ENCODE assay signal across 8 mouse cellular contexts in the genomic region with DNA sequence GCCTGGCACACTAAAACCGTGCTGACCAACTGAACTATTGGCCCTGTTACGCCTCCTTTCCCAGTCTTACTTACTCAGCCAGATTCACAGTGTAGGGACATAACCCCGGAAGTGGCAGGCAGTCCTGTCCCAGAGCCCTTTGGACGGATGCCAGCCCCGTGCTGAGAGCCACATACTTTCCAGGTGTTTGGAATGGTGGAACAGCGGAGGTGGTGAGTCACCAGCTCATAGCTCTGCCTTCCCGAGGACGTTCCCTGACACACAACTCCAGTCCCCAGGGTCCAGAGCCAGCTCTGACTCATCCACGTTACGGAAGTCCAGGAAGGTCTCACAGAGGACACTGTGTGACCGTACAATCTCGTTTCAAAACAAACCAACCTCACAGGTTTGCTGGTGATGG.
DNase-seq lines count a peak whose midpoint lies in the region; ATAC-seq lines count a peak whose summit lies in the region.

No protein-coding gene starts in this region.

- peaks cover 12% of the 10 kb centered on the region; the same call in 1 of the 2 replicates for H3K27me3 ChIP-seq in forebrain, embryonic 10.5 days (ENCODE audit: poor library complexity, severe bottlenecking)
- no peaks in the 10 kb centered on the region for H3K27me3 ChIP-seq in forebrain, embryonic 13.5 days
- no peaks in the 10 kb centered on the region for H3K27me3 ChIP-seq in heart, embryonic 15.5 days
- 0 out of 2 replicates have a peak, but pooled peaks cover 1% of the 10 kb centered on the region for H3K27me3 ChIP-seq in limb, embryonic 10.5 days (ENCODE audit: low read depth, poor library complexity, severe bottlenecking)
- H3K27me3 ChIP-seq in midbrain, embryonic 10.5 days (ENCODE audit: low read depth, poor library complexity, severe bottlenecking) = peaks cover 16% of the 10 kb centered on the region; the same call in 1 of the 2 replicates

- H3K4me1 ChIP-seq in forebrain, embryonic 10.5 days = peaks cover 43% of the 10 kb centered on the region
- H3K4me1 ChIP-seq in forebrain, embryonic 13.5 days = peaks cover 24% of the 10 kb centered on the region; the same call in 1 of the 2 replicates
- H3K4me1 ChIP-seq in heart, embryonic 15.5 days (replicated peaks) = peaks cover 40% of the 10 kb centered on the region
- peaks cover 20% of the 10 kb centered on the region for H3K4me1 ChIP-seq in limb, embryonic 10.5 days
- peaks cover 38% of the 10 kb centered on the region for H3K4me1 ChIP-seq in midbrain, embryonic 10.5 days

- WGBS in forebrain, embryonic 10.5 days = 86% methylated on average over 12 of the region's 12 CpGs
- 84% methylated on average over 12 of the region's 12 CpGs for WGBS in forebrain, embryonic 13.5 days
- 25% methylated on average over 12 of the region's 12 CpGs for WGBS in heart, embryonic 15.5 days
- WGBS in limb, embryonic 10.5 days = 85% methylated on average over 12 of the region's 12 CpGs
- 86% methylated on average over 12 of the region's 12 CpGs for WGBS in midbrain, embryonic 10.5 days

- H3K9ac ChIP-seq in forebrain, embryonic 13.5 days = no peak overlapping the region
- no peak overlapping the region for H3K9ac ChIP-seq in heart, embryonic 15.5 days

- H3K4me3 ChIP-seq in forebrain, embryonic 10.5 days = no peak overlapping the region
- H3K4me3 ChIP-seq in forebrain, embryonic 13.5 days = no peak overlapping the region
- no peak overlapping the region for H3K4me3 ChIP-seq in heart, embryonic 15.5 days
- H3K4me3 ChIP-seq in limb, embryonic 10.5 days = no peak overlapping the region
- H3K4me3 ChIP-seq in midbrain, embryonic 10.5 days = no peak overlapping the region

- H3K27ac ChIP-seq in forebrain, embryonic 10.5 days = 0 out of 2 replicates have a peak overlapping the region, but pooled peaks have one; percentile 3
- no peak overlapping the region for H3K27ac ChIP-seq in forebrain, embryonic 13.5 days
- peak overlapping the region; percentile 74 for H3K27ac ChIP-seq in heart, embryonic 15.5 days
- peak overlapping the region; percentile 19; the same call in 1 of the 2 replicates for H3K27ac ChIP-seq in limb, embryonic 10.5 days
- no peak overlapping the region for H3K27ac ChIP-seq in midbrain, embryonic 10.5 days (replicated peaks)

- no peak overlapping the region for H3K4me2 ChIP-seq in forebrain, embryonic 13.5 days
- peak overlapping the region; percentile 12 for H3K4me2 ChIP-seq in heart, embryonic 15.5 days

- no peaks in the 10 kb centered on the region for H3K36me3 ChIP-seq in forebrain, embryonic 10.5 days (replicated peaks)
- no peaks in the 10 kb centered on the region for H3K36me3 ChIP-seq in forebrain, embryonic 13.5 days (ENCODE audit: poor library complexity, severe bottlenecking)
- no peaks in the 10 kb centered on the region for H3K36me3 ChIP-seq in heart, embryonic 15.5 days
- H3K36me3 ChIP-seq in limb, embryonic 10.5 days = no peaks in the 10 kb centered on the region
- no peaks in the 10 kb centered on the region for H3K36me3 ChIP-seq in midbrain, embryonic 10.5 days

- H3K9me3 ChIP-seq in forebrain, embryonic 10.5 days = no peaks in the 10 kb centered on the region
- no peaks in the 10 kb centered on the region for H3K9me3 ChIP-seq in forebrain, embryonic 13.5 days (replicated peaks)
- H3K9me3 ChIP-seq in heart, embryonic 15.5 days (replicated peaks) = no peaks in the 10 kb centered on the region
- H3K9me3 ChIP-seq in limb, embryonic 10.5 days (replicated peaks) = no peaks in the 10 kb centered on the region
- H3K9me3 ChIP-seq in midbrain, embryonic 10.5 days (replicated peaks) = no peaks in the 10 kb centered on the region

- no peak for DNase-seq in forebrain, embryonic 10.5 days (ENCODE audit: extremely low spot score, low spot score)
- DNase-seq in limb, embryonic 10.5 days (ENCODE audit: low spot score) = no peak
- peak; percentile 66 for DNase-seq in urinary bladder, adult 2 months (ENCODE audit: low spot score)
- DNase-seq in layer of hippocampus, postnatal 10 days (ENCODE audit: low spot score in 2 of 2) = no peak
- DNase-seq in cerebellum, adult 8-10 months = no peak
- no peak for DNase-seq in midbrain, embryonic 10.5 days (ENCODE audit: low spot score)

- ATAC-seq in forebrain, embryonic 13.5 days = no peak
- peak; percentile 78 for ATAC-seq in heart, embryonic 15.5 days (replicated peaks; ENCODE audit: insufficient number of reproducible peaks, insufficient read depth, low FRiP score, low read depth)

Comparison
In these comparisons a context has a peak if more than half of its experiments do, and no peak if none do; other contexts are left out.
1. H3K27ac ChIP-seq: peak in forebrain, embryonic 10.5 days (single experiment), heart, embryonic 15.5 days (single experiment) and limb, embryonic 10.5 days (single experiment); none in forebrain, embryonic 13.5 days (single experiment) and midbrain, embryonic 10.5 days (single experiment).